Mouse (Mus musculus) lung, embryonic 16.5 days (tissue): ENCODE data around the gene Tmem130. TPM values are rescaled to one million over a fixed set of nuclear protein-coding genes. Genes with fewer than 3 reads are reported as not detected.

Experiments used
- ATAC-seq: fragments of 200-750 bp; cut with Nextera tagmentation; 2 replicates; pipeline ENCODE4 v1.8.0; 2017; ENCODE audit warnings: low read depth, mild to moderate bottlenecking, moderate library complexity
- H3K27ac ChIP-seq: fragments of 300-500 bp; sonication (generic); 2 replicates; pipeline ENCODE4 v1.5.1; 2014; ENCODE audit warnings: mild to moderate bottlenecking, control low read depth, low read length
- H3K27me3 ChIP-seq: fragments of 300-500 bp; sonication (generic); 2 replicates; pipeline ENCODE4 v1.6.1; 2014; ENCODE audit warnings: low read depth, low read length, mixed read lengths; ENCODE audit not compliant: control insufficient read depth, insufficient read depth
- H3K36me3 ChIP-seq: fragments of 300-500 bp; sonication (generic); 2 replicates; pipeline ENCODE4 v1.6.1; 2014; ENCODE audit warnings: low read length; ENCODE audit not compliant: control insufficient read depth, insufficient read depth
- H3K4me1 ChIP-seq: fragments of 300-500 bp; sonication (generic); replicated peaks from 2 replicates; pipeline ENCODE4 v1.6.1; 2014; ENCODE audit warnings: low read length, mixed read lengths; ENCODE audit not compliant: control insufficient read depth, insufficient read depth
- H3K4me2 ChIP-seq: fragments of 300-500 bp; sonication (generic); 2 replicates; pipeline ENCODE4 v1.6.1; 2014; ENCODE audit warnings: low read depth, low read length, control low read depth
- H3K4me3 ChIP-seq: fragments of 300-500 bp; sonication (generic); 2 replicates; pipeline ENCODE4 v1.5.1; 2014; ENCODE audit warnings: mild to moderate bottlenecking, low read length, control low read depth
- H3K9ac ChIP-seq: fragments of 300-500 bp; sonication (generic); 2 replicates; pipeline ENCODE4 v1.6.1; 2014; ENCODE audit warnings: low read length, control low read depth
- H3K9me3 ChIP-seq: fragments of 300-500 bp; sonication (generic); 2 replicates; pipeline ENCODE4 v1.6.1; 2016; ENCODE audit warnings: low read length; ENCODE audit not compliant: control insufficient read depth
- WGBS: fragments of 180-500 bp; shearing (Covaris S2); extraction: QIAGEN DNeasy Blood & Tissue Kit; methylation state at CpG from one replicate; pipeline ENCODE4 v1.1.7; 2014; 5-methylcytosine and 5-hydroxymethylcytosine counted together
- polyA plus RNA-seq: library from polyadenylated mRNA; unstranded; fragments of >200 nt; fragmentation: Nextera tagmentation; extraction: Ambion mirVana; gene quantifications from 2 replicates; pipeline ENCODE4 v1.2.1, GENCODE M21; 2015

Tmem130 gene
- polyA plus RNA-seq, 1 experiment from 2014 or later: 0.50 TPM

DNA sequence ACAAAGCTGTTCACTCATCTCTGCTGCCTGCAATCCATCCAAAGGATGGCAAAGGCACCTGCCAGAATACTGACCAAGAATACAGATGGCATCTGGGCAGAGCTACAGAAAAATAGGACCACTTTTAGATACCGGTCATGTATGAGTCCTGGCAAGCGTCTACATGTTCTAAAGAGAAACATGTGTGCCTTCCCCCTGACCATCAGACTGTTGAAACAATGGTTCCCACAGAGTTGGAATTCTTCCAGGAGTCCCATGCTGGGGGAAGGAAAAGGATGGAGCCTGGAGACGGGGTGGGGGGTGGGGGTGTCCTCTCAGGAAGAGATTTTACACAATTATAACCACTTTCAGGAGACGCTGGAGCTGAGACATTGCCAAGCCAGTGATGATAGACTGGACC, 73.2 kb downstream of the Tmem130 start:
- Histone ChIP-seq H3K27ac (no peak overlapping the region), H3K9ac (no peak overlapping the region), H3K36me3 (no peaks in the 10 kb centered on the region), H3K4me1 (no peaks in the 10 kb centered on the region), H3K4me3 (no peak overlapping the region), H3K9me3 (no peaks in the 10 kb centered on the region), H3K27me3 (no peaks in the 10 kb centered on the region), H3K4me2 (no peak overlapping the region)
- ATAC-seq: no peak
- 45% methylated on average over 4 of the region's 4 CpGs for WGBS

Other genes with a start within 250 kb of the Tmem130 start
- 0.10 and 0.20 TPM in 2 replicates for gene Nptx2, start 215.9 kb downstream of the Tmem130 start, polyA plus RNA-seq
- 56.6 and 57.2 TPM in 2 replicates for gene Trrap, start 5.9 kb upstream of the Tmem130 start, polyA plus RNA-seq
- 9.5 and 15.6 TPM in 2 replicates for gene Smurf1, start 204.0 kb upstream of the Tmem130 start, polyA plus RNA-seq